Mouse (Mus musculus) olfactory bulb, adult 2 months (tissue): ENCODE measurements around the gene Camta1.

Experiments
- CTCF ChIP-seq: fragments of 200-500 bp; IDR thresholded peaks from 2 replicates; pipeline ENCODE4 v1.5.1; 2012; ENCODE audit warnings: low read depth, mild to moderate bottlenecking, low read length, moderate library complexity; ENCODE audit not compliant: insufficient read depth
- POLR2A ChIP-seq: fragments of 200-500 bp; IDR thresholded peaks from 2 replicates; pipeline ENCODE4 v1.6.1; 2012; ENCODE audit warnings: mild to moderate bottlenecking, low read depth, low read length, moderate library complexity; ENCODE audit not compliant: insufficient read depth

DNA sequence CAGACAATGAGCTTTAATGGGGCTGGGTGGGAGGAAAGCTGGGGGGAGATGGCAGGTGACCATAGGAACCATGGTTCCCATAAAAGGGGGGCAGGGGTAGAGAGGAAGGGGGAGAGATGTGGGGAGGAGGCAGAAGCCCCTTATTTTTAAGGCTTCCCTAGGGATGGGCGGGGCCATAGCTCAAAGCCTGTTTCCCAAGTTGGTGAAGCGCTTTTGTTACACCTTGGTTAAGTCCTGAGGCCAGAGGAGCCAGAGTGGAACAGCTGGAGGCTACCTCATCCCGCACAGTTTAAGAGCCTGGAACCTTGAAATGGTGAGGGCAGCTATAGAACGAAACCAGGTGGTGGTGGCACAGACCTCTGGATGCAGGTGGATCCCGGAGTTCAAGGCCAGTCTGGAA is 973.8 kb downstream of the Camta1 start:
- no peak for TF ChIP-seq CTCF
- no peak for TF ChIP-seq POLR2A
